Mouse (Mus musculus) c-Kit-positive CD71-negative TER-119-negative erythroid progenitor cells, embryonic 14.5 days (primary cell): ENCODE measurements around the gene Actn4.

Source experiments
- DNase-seq: peaks from one replicate; pipeline ENCODE4 v3.0.0-alpha.2; 2013; ENCODE audit warnings: low read depth

Gene Actn4

DNA sequence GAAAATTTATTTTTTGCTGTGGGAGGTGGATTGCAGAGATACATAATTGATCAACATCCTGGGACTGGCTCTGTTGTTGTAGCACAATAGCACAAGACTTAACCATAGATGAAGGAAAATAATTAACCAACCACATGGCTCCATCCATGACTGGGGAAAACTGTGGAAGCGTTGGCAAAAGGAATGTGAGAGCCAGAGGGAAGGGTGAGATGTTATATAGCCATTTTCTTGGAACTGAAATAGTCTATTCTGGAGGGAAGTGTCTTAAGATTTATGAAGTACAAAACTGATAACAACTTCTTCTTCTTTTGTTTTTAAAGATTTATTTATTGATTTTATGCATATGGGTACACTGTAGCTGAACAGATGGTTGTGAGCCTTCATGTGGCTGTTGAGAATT is 114.9 kb downstream of the Actn4 start:
- no peak for DNase-seq
